In genomic region chr1:151497028-151497427, GRCm38 (mm10) we compare ENCODE assay signal across 10 mouse cellular contexts. TPM values are rescaled to one million over a fixed set of nuclear protein-coding genes. Genes with fewer than 3 reads are reported as not detected.
A peak's percentile ranks its signal among the peaks of the same experiment; 100 is the strongest.
DNase-seq lines count a peak whose midpoint lies in the region; ATAC-seq lines count a peak whose summit lies in the region.
"Had no signal": no experiment of that assay in that cellular context is flagged by ENCODE, and none has a peak within 500 bp of the region (broad histone marks: within the 10 kb centered on the region; RNA-seq: fewer than 3 reads in every experiment).

No protein-coding gene starts in this region.

- H3K27ac ChIP-seq in hindbrain, embryonic 10.5 days: no peak overlapping the region
- no peak overlapping the region for H3K27ac ChIP-seq in hindbrain, embryonic 14.5 days
- H3K27ac ChIP-seq: embryonic facial prominence, embryonic 15.5 days; liver, embryonic 15.5 days had no signal

- no peaks in the 10 kb centered on the region for H3K9me3 ChIP-seq in hindbrain, embryonic 10.5 days
- H3K9me3 ChIP-seq in hindbrain, embryonic 14.5 days (ENCODE audit: control insufficient read depth, low read length): no peaks in the 10 kb centered on the region
- H3K9me3 ChIP-seq: embryonic facial prominence, embryonic 15.5 days; liver, embryonic 15.5 days had no signal

- no peak overlapping the region for H3K9ac ChIP-seq in hindbrain, embryonic 14.5 days
- H3K9ac ChIP-seq: embryonic facial prominence, embryonic 15.5 days; liver, embryonic 15.5 days had no signal

- peaks cover 11% of the 10 kb centered on the region for H3K4me1 ChIP-seq in hindbrain, embryonic 10.5 days (replicated peaks)
- H3K4me1 ChIP-seq in hindbrain, embryonic 14.5 days (replicated peaks; ENCODE audit: control insufficient read depth, insufficient read depth, low read length): peaks cover 29% of the 10 kb centered on the region

- peak; percentile 21 for DNase-seq in hindbrain, embryonic 10.5 days (ENCODE audit: low spot score)
- DNase-seq in hindbrain, embryonic 14.5 days (ENCODE audit: low spot score): no peak
- DNase-seq in urinary bladder, postnatal 25 days (ENCODE audit: low spot score): peak; percentile 17
- no peak for DNase-seq in urinary bladder, adult 18-20 months (ENCODE audit: low spot score in 2 of 2)
- peak; percentile 39 to 66 for DNase-seq in cerebellum, postnatal 25 days
- DNase-seq in kidney, adult 9 months: peak; percentile 53
- DNase-seq in Muller cell, postnatal 12 days (ENCODE audit: inconsistent ontology term): no peak

- H3K4me3 ChIP-seq in hindbrain, embryonic 10.5 days: no peak overlapping the region
- H3K4me3 ChIP-seq in hindbrain, embryonic 14.5 days (replicated peaks; ENCODE audit: low read length): no peak overlapping the region
- H3K4me3 ChIP-seq: embryonic facial prominence, embryonic 15.5 days; liver, embryonic 15.5 days had no signal

- 87% methylated on average over 8 of the region's 8 CpGs for WGBS in hindbrain, embryonic 10.5 days
- WGBS in hindbrain, embryonic 14.5 days: 91% methylated on average over 8 of the region's 8 CpGs

- H3K27me3 ChIP-seq in hindbrain, embryonic 10.5 days (ENCODE audit: insufficient read depth, poor library complexity, severe bottlenecking): no peaks in the 10 kb centered on the region
- no peaks in the 10 kb centered on the region for H3K27me3 ChIP-seq in hindbrain, embryonic 14.5 days (ENCODE audit: control insufficient read depth, insufficient read depth, low read length)
- H3K27me3 ChIP-seq: embryonic facial prominence, embryonic 15.5 days; liver, embryonic 15.5 days had no signal

- ATAC-seq in hindbrain, embryonic 14.5 days (ENCODE audit: low FRiP score): no peak
- peak; percentile 20; the same call in 1 of the 2 replicates for ATAC-seq in neutrophil, adult 5-6 weeks (ENCODE audit: extremely low read depth, insufficient number of reproducible peaks, low FRiP score, poor library complexity, severe bottlenecking)

- H3K4me2 ChIP-seq in hindbrain, embryonic 14.5 days (replicated peaks): no peak overlapping the region
- H3K4me2 ChIP-seq: embryonic facial prominence, embryonic 15.5 days; liver, embryonic 15.5 days had no signal

- H3K36me3 ChIP-seq in hindbrain, embryonic 10.5 days: no peaks in the 10 kb centered on the region
- H3K36me3 ChIP-seq in hindbrain, embryonic 14.5 days (replicated peaks; ENCODE audit: control insufficient read depth, insufficient read depth): no peaks in the 10 kb centered on the region
- H3K36me3 ChIP-seq: embryonic facial prominence, embryonic 15.5 days; liver, embryonic 15.5 days had no signal

RNA-seq across cellular contexts. Expression of gene Rnf2, which starts 3.7 kb away (rescaled TPM):
- polyA plus RNA-seq in hindbrain, embryonic 10.5 days (2016; fragmentation: Nextera tagmentation; extraction: Ambion mirVana): 102 and 116 TPM in 2 replicates
- 117 and 124 TPM in 2 replicates for polyA plus RNA-seq in hindbrain, embryonic 14.5 days (2014; fragmentation: Nextera tagmentation; extraction: Ambion mirVana)
- 90.8 and 93.3 TPM in 2 replicates for total RNA-seq in neutrophil, adult 5-6 weeks (2017)

Comparison
In these comparisons a context has a peak if more than half of its experiments do, and no peak if none do; other contexts are left out.
1. DNase-seq: peak in hindbrain, embryonic 10.5 days (single experiment), urinary bladder, postnatal 25 days (single experiment), cerebellum, postnatal 25 days (2 of 2) and kidney, adult 9 months (single experiment); none in hindbrain, embryonic 14.5 days (single experiment), urinary bladder, adult 18-20 months (0 of 2) and Muller cell, postnatal 12 days (single experiment).